Mouse (Mus musculus): ENCODE data around the gene Zcwpw1.
A peak's percentile ranks its signal among the peaks of the same experiment; 100 is the strongest.

Gene Zcwpw1

GRCm38 (mm10) chr5:137756106-137756505 lies 31.5 kb upstream of the Zcwpw1 start:
- DNase-seq = no peak

- DNase-seq = peak; percentile 89 to 90
Measured at GRCm38 (mm10) chr5:137756882-137757661, 30.5 kb upstream of the Zcwpw1 start.

GRCm38 (mm10) chr5:137757887-137758286 lies 29.7 kb upstream of the Zcwpw1 start:
- peak; percentile 60 to 67 for DNase-seq

- DNase-seq = no peak
Measured at GRCm38 (mm10) chr5:137758921-137759534, 28.6 kb upstream of the Zcwpw1 start.

- peak; percentile 86 to 91 for DNase-seq
Measured at GRCm38 (mm10) chr5:137759971-137760412, 27.6 kb upstream of the Zcwpw1 start.

- DNase-seq = no peak
Measured at GRCm38 (mm10) chr5:137764609-137765340, 22.8 kb upstream of the Zcwpw1 start.

- no peak for DNase-seq
Measured at GRCm38 (mm10) chr5:137766270-137766669, 21.3 kb upstream of the Zcwpw1 start.

- DNase-seq = no peak
Measured at GRCm38 (mm10) chr5:137768475-137768874, 19.1 kb upstream of the Zcwpw1 start.

GRCm38 (mm10) chr5:137770709-137771108 lies 16.9 kb upstream of the Zcwpw1 start:
- no peak for DNase-seq

GRCm38 (mm10) chr5:137772755-137773154 lies 14.8 kb upstream of the Zcwpw1 start:
- no peak for DNase-seq

GRCm38 (mm10) chr5:137775587-137776290 lies 11.9 kb upstream of the Zcwpw1 start:
- no peak for DNase-seq

GRCm38 (mm10) chr5:137776408-137776918 lies 11.1 kb upstream of the Zcwpw1 start:
- DNase-seq = no peak

- DNase-seq = no peak
Measured at GRCm38 (mm10) chr5:137777267-137777845, 10.2 kb upstream of the Zcwpw1 start.

GRCm38 (mm10) chr5:137778635-137779034 lies 9.0 kb upstream of the Zcwpw1 start, which contains the start of gene Ppp1r35:
Gene Ppp1r35, plus strand, starts transcription at chr5:137778849.
- peak; percentile 96 to 98 for DNase-seq

- peak; percentile 40 to 43 for DNase-seq
Measured at GRCm38 (mm10) chr5:137779053-137779933, 8.3 kb upstream of the Zcwpw1 start.

- no peak for DNase-seq
Measured at GRCm38 (mm10) chr5:137781661-137782060, 5.9 kb upstream of the Zcwpw1 start.

- peak in 1 of 2 experiments; percentile 15 for DNase-seq
Measured at GRCm38 (mm10) chr5:137782776-137783522, 4.6 kb upstream of the Zcwpw1 start.

GRCm38 (mm10) chr5:137783901-137784540 lies 3.6 kb upstream of the Zcwpw1 start:
- peak; percentile 13 to 17 for DNase-seq

- peak in 1 of 2 experiments; percentile 30 for DNase-seq
Measured at GRCm38 (mm10) chr5:137784546-137784945, 3.1 kb upstream of the Zcwpw1 start.

All from cerebellum, adult 18-20 months (tissue).